Mouse (Mus musculus) heart, postnatal 0 days (tissue): ENCODE data around the gene Gk5. TPM values are rescaled to one million over a fixed set of nuclear protein-coding genes. Genes with fewer than 3 reads are reported as not detected.
"Not testable (repeated sequence)": the region's sequence is repeated elsewhere in the genome, so short reads cannot be mapped to it uniquely, and the experiment has no call there.

Experiments used
- ATAC-seq: fragments of 200-750 bp; cut with Nextera tagmentation; 2 replicates; pipeline ENCODE4 v1.8.0; 2017; ENCODE audit warnings: low read depth, moderate number of reproducible peaks, moderate library complexity; ENCODE audit not compliant: insufficient read depth
- DNase-seq: peaks from one replicate; pipeline ENCODE4 v3.0.0-alpha.2; 2016; ENCODE audit warnings: low spot score
- H3K27ac ChIP-seq: fragments of 300-500 bp; sonication (generic); 2 replicates; pipeline ENCODE4 v1.5.1; 2014; ENCODE audit warnings: low read depth, mild to moderate bottlenecking
- H3K27me3 ChIP-seq: fragments of 300-500 bp; sonication (generic); 2 replicates; pipeline ENCODE4 v1.6.1; 2014; ENCODE audit warnings: low read length, mixed read lengths; ENCODE audit not compliant: control insufficient read depth, insufficient read depth
- H3K36me3 ChIP-seq: fragments of 300-500 bp; sonication (generic); replicated peaks from 2 replicates; pipeline ENCODE4 v1.6.1; 2014; ENCODE audit warnings: low read length, mixed read lengths; ENCODE audit not compliant: control insufficient read depth, insufficient read depth
- H3K4me1 ChIP-seq: fragments of 300-500 bp; sonication (generic); 2 replicates; pipeline ENCODE4 v1.6.1; 2014; ENCODE audit warnings: antibody characterized with exemption; ENCODE audit not compliant: control insufficient read depth, insufficient read depth
- H3K4me2 ChIP-seq: fragments of 300-500 bp; sonication (generic); 2 replicates; pipeline ENCODE4 v1.6.1; 2014; ENCODE audit warnings: low read depth, mild to moderate bottlenecking, low read length, moderate library complexity
- H3K4me3 ChIP-seq: fragments of 300-500 bp; sonication (generic); 2 replicates; pipeline ENCODE4 v1.5.1; 2014; ENCODE audit warnings: low read depth, low read length
- H3K9ac ChIP-seq: fragments of 300-500 bp; sonication (generic); replicated peaks from 2 replicates; pipeline ENCODE4 v1.6.1; 2014; ENCODE audit warnings: low read depth, low read length, mixed read lengths
- H3K9me3 ChIP-seq: fragments of 300-500 bp; sonication (generic); replicated peaks from 2 replicates; pipeline ENCODE4 v1.6.1; 2016; ENCODE audit warnings: low read length; ENCODE audit not compliant: control insufficient read depth
- CTCF ChIP-seq: IDR thresholded peaks from 2 replicates; pipeline ENCODE4 v1.5.1; 2016; ENCODE audit warnings: antibody characterized with exemption, control low read depth, low read depth
- EP300 ChIP-seq: IDR thresholded peaks from 2 replicates; pipeline ENCODE4 v1.6.1; 2016; ENCODE audit warnings: antibody characterized with exemption, low read depth
- WGBS: fragments of 180-500 bp; shearing (Covaris S2); extraction: QIAGEN DNeasy Blood & Tissue Kit; methylation state at CpG from one replicate; pipeline ENCODE4 v1.1.7; 2014; 5-methylcytosine and 5-hydroxymethylcytosine counted together
- polyA plus RNA-seq: library from polyadenylated mRNA; unstranded; fragments of >200 nt; fragmentation: Nextera tagmentation; extraction: Ambion mirVana; gene quantifications from 2 replicates; pipeline ENCODE4 v1.2.1, GENCODE M21; 2015
- total RNA-seq: library from RNA; depleted of rRNA; stranded (reverse); fragments of >200 nt; gene quantifications from 2 replicates; pipeline ENCODE4 v1.2.3, GENCODE M21; 2014; ENCODE audit warnings: low replicate concordance

The Gk5 gene
- total and polyA plus RNA-seq, 2 experiments from 2014 or later, result 0.76 to 1.7 TPM

- Histone ChIP-seq H3K9me3 (no peaks in the 10 kb centered on the region), H3K36me3 (peaks cover 11% of the 10 kb centered on the region), H3K4me2 (no peak overlapping the region), H3K27ac (no peak overlapping the region), H3K9ac (no peak overlapping the region), H3K4me1 (no peaks in the 10 kb centered on the region), H3K4me3 (no peak overlapping the region), H3K27me3 (no peaks in the 10 kb centered on the region)
- 83% methylated on average over 7 of the region's 7 CpGs for WGBS
- ATAC-seq, result no peak
- TF ChIP-seq EP300, result no peak
- TF ChIP-seq CTCF, result no peak
- no peak for DNase-seq
These were observed 33.6 kb downstream of the Gk5 start for GRCm38 (mm10) chr9:96152801-96153200.

- Histone ChIP-seq H3K9ac (no peak overlapping the region), H3K27ac (peak overlapping the region; percentile 54), H3K27me3 (no peaks in the 10 kb centered on the region), H3K4me3 (no peak overlapping the region), H3K9me3 (no peaks in the 10 kb centered on the region), H3K4me1 (no peaks in the 10 kb centered on the region), H3K4me2 (no peak overlapping the region), H3K36me3 (peaks cover 5% of the 10 kb centered on the region; the same call in 1 of the 2 replicates)
- peak; percentile 57 for ATAC-seq
- 28% methylated on average over 4 of the region's 4 CpGs for WGBS
- DNase-seq, result peak; percentile 68
- TF ChIP-seq CTCF (no peak), EP300 (no peak)
These were observed 39.3 kb downstream of the Gk5 start for GRCm38 (mm10) chr9:96158431-96158830.

- Histone ChIP-seq H3K36me3 (peaks cover 5% of the 10 kb centered on the region; the same call in 1 of the 2 replicates), H3K4me1 (no peaks in the 10 kb centered on the region), H3K27me3 (no peaks in the 10 kb centered on the region), H3K4me3 (no peak overlapping the region), H3K9me3 (no peaks in the 10 kb centered on the region), H3K9ac (no peak overlapping the region), H3K4me2 (no peak overlapping the region), H3K27ac (peak overlapping the region; percentile 13; the same call in 1 of the 2 replicates)
- DNase-seq (no peak), ATAC-seq (no peak)
- no peak for TF ChIP-seq EP300
- no peak for TF ChIP-seq CTCF
- WGBS, result 68% methylated on average over 3 of the region's 3 CpGs
These were observed 39.9 kb downstream of the Gk5 start for GRCm38 (mm10) chr9:96159047-96159446.

GRCm38 (mm10) chr9:96160767-96161166 lies 41.6 kb downstream of the Gk5 start:
- Histone ChIP-seq H3K9me3 (no peaks in the 10 kb centered on the region), H3K27ac (0 out of 2 replicates have a peak overlapping the region, but pooled peaks have one; percentile 15), H3K27me3 (no peaks in the 10 kb centered on the region), H3K36me3 (no peaks in the 10 kb centered on the region), H3K4me2 (no peak overlapping the region), H3K4me3 (no peak overlapping the region), H3K4me1 (no peaks in the 10 kb centered on the region), H3K9ac (no peak overlapping the region)
- ATAC-seq, result no peak
- WGBS, result 56% methylated on average over 3 of the region's 3 CpGs
- TF ChIP-seq EP300 (no peak), CTCF (no peak)
- peak; percentile 29 for DNase-seq

- ATAC-seq (no peak), DNase-seq (no peak)
- Histone ChIP-seq H3K4me1 (no peaks in the 10 kb centered on the region), H3K4me3 (no peak overlapping the region), H3K27ac (no peak overlapping the region), H3K27me3 (no peaks in the 10 kb centered on the region), H3K36me3 (no peaks in the 10 kb centered on the region), H3K9ac (no peak overlapping the region), H3K9me3 (no peaks in the 10 kb centered on the region), H3K4me2 (no peak overlapping the region)
- TF ChIP-seq EP300 (no peak), CTCF (no peak)
- 86% methylated on average over 5 of the region's 5 CpGs for WGBS
These were observed 43.3 kb downstream of the Gk5 start for GRCm38 (mm10) chr9:96162421-96162820.

GRCm38 (mm10) chr9:96163443-96163842 lies 44.3 kb downstream of the Gk5 start:
- Histone ChIP-seq H3K4me1 (no peaks in the 10 kb centered on the region), H3K4me2 (no peak overlapping the region), H3K27ac (no peak overlapping the region), H3K4me3 (no peak overlapping the region), H3K36me3 (no peaks in the 10 kb centered on the region), H3K9ac (no peak overlapping the region), H3K27me3 (no peaks in the 10 kb centered on the region), H3K9me3 (no peaks in the 10 kb centered on the region)
- no peak for TF ChIP-seq EP300
- WGBS, result 85% methylated on average over 7 of the region's 7 CpGs
- no peak for ATAC-seq
- DNase-seq, result no peak

GRCm38 (mm10) chr9:96163983-96164382 lies 44.8 kb downstream of the Gk5 start:
- H3K4me1 ChIP-seq, H3K36me3 ChIP-seq, H3K27me3 ChIP-seq, H3K4me3 ChIP-seq, H3K4me2 ChIP-seq, H3K27ac ChIP-seq, ATAC-seq, DNase-seq, H3K9ac ChIP-seq, H3K9me3 ChIP-seq: not testable (repeated sequence)
- 95% methylated on average over 14 of the region's 15 CpGs for WGBS
